Mouse (Mus musculus): ENCODE results near the gene Trmt1. TPM values are rescaled to one million over a fixed set of nuclear protein-coding genes. Genes with fewer than 3 reads are reported as not detected.
A peak's percentile ranks its signal among the peaks of the same experiment; 100 is the strongest.

Trmt1 gene
- polyA plus RNA-seq, 1 experiment from 2014 or later: 43.4 TPM

DNA sequence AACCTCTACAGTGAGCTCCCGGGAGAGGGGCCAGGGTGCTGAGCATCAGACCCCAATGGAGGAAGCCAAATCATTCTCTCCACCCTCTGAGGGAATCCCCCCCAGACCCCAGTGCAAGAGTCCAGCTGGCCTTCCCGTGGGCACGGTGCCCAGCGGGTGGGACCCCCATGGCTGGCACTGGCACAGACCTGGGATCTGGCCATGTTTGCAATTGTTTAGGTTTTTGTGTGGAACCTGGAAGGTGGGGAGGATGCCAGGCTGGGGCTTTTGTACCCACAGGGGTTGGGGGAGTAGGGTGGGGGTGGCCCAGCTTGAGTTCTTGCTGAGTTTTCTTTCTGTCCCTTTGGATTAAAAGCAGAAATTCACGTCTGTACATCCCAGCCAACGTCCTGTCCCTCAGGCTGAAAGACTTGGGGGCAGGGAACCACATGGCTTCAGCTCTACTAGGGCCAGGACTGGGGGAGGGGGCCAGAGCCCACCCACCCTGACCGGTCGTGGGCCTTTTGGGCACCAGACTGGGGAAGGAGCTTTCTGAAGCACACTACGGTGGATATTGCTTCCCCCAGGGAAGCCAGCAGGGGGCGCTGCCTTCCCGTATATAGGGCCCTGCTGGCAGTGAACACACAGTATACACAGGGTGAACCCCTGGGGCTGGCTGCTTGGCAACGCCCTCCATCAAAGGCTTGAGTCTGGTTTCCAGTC is 22.8 kb downstream of the Trmt1 start:
- no peak overlapping the region for H3K9ac ChIP-seq (replicated peaks; ENCODE audit: low read depth)
- peak; percentile 92 for DNase-seq (ENCODE audit: low spot score)
- H3K27me3 ChIP-seq (replicated peaks; ENCODE audit: insufficient read depth, low read length): no peaks in the 10 kb centered on the region
- peaks cover 34% of the 10 kb centered on the region for H3K4me1 ChIP-seq (ENCODE audit: insufficient read depth, low read depth, low read length)
- H3K36me3 ChIP-seq (ENCODE audit: insufficient read depth, low read length): no peaks in the 10 kb centered on the region
- ATAC-seq: peak; percentile 27
- H3K27ac ChIP-seq (ENCODE audit: low read length): 0 out of 2 replicates have a peak overlapping the region, but pooled peaks have one; percentile 88
- no peak overlapping the region for H3K4me3 ChIP-seq (ENCODE audit: low read depth, low read length)
- TF ChIP-seq CTCF (IDR thresholded peaks at IDR 0.05) (peak; percentile 98), EP300 (IDR thresholded peaks at IDR 0.05) (no peak)
- H3K4me2 ChIP-seq (replicated peaks; ENCODE audit: low read depth, low read length): no peak overlapping the region
- H3K9me3 ChIP-seq (ENCODE audit: low read length): no peaks in the 10 kb centered on the region
- 32% methylated on average over 12 of the region's 12 CpGs for WGBS

DNA sequence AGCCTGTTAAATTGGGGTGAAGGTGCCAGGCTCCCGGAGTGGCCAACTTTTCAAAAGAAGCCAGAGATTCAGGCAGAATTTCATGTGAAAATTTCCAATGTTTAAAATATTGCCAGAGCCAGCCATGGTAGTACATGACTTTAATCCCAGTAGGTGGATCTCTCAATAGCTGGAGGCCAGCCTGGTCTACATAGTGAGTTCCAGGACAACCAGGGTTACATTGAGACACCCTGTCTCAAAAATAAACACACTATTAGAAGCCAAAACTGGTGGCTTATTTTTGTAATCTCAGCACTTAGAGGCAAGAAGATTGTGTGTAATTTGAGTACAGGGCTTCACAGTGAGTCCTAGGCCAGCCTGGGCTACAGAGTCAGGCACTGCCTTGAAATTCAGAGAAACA is 23.8 kb downstream of the Trmt1 start:
- Histone ChIP-seq H3K9ac (replicated peaks; ENCODE audit: low read depth) (no peak overlapping the region), H3K4me1 (ENCODE audit: insufficient read depth, low read depth, low read length) (peaks cover 33% of the 10 kb centered on the region)

DNA sequence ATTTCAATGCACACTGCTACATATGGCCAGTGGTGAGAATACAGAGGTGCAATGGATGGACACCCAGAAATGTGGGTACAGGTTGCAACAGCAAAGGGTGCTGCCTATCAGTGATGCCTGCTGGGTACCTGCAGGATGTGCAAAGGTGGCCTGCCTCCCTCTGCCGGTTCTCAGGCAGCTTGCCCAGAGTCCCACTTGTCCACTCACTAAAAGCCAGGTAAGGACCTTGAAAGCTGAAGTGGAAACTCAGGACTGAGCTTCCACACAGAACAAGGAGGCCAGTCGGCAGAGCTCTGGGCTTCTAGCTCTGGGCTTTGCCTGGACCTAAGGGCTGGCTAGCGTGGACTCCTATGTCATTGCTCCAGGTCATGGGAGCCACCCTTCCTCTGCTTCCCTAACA is 25.2 kb downstream of the Trmt1 start:
- DNase-seq (ENCODE audit: low spot score): peak; percentile 61
- Histone ChIP-seq H3K27me3 (replicated peaks; ENCODE audit: insufficient read depth, low read length) (no peaks in the 10 kb centered on the region), H3K27ac (ENCODE audit: low read length) (peak overlapping the region; percentile 84), H3K36me3 (ENCODE audit: insufficient read depth, low read length) (no peaks in the 10 kb centered on the region), H3K4me2 (replicated peaks; ENCODE audit: low read depth, low read length) (no peak overlapping the region), H3K9me3 (ENCODE audit: low read length) (no peaks in the 10 kb centered on the region), H3K4me1 (ENCODE audit: insufficient read depth, low read depth, low read length) (peaks cover 27% of the 10 kb centered on the region), H3K9ac (replicated peaks; ENCODE audit: low read depth) (no peak overlapping the region), H3K4me3 (ENCODE audit: low read depth, low read length) (no peak overlapping the region)
- TF ChIP-seq CTCF (IDR thresholded peaks at IDR 0.05): peak; percentile 42
- TF ChIP-seq EP300 (IDR thresholded peaks at IDR 0.05): no peak
- no peak for ATAC-seq
- 46% methylated on average over 3 of the region's 3 CpGs for WGBS

More for the DNA sequence above, 23.8 kb downstream of the Trmt1 start:
- Histone ChIP-seq H3K4me2 (replicated peaks; ENCODE audit: low read depth, low read length) (no peak overlapping the region), H3K27me3 (replicated peaks; ENCODE audit: insufficient read depth, low read length) (no peaks in the 10 kb centered on the region), H3K27ac (ENCODE audit: low read length) (no peak overlapping the region), H3K36me3 (ENCODE audit: insufficient read depth, low read length) (no peaks in the 10 kb centered on the region), H3K4me3 (ENCODE audit: low read depth, low read length) (no peak overlapping the region), H3K9me3 (ENCODE audit: low read length) (no peaks in the 10 kb centered on the region)
- ATAC-seq: no peak
- WGBS: 96% methylated on average over 1 of the region's 1 CpGs
- no peak for DNase-seq (ENCODE audit: low spot score)
- no peak for TF ChIP-seq CTCF (IDR thresholded peaks at IDR 0.05)
- TF ChIP-seq EP300 (IDR thresholded peaks at IDR 0.05): no peak

DNA sequence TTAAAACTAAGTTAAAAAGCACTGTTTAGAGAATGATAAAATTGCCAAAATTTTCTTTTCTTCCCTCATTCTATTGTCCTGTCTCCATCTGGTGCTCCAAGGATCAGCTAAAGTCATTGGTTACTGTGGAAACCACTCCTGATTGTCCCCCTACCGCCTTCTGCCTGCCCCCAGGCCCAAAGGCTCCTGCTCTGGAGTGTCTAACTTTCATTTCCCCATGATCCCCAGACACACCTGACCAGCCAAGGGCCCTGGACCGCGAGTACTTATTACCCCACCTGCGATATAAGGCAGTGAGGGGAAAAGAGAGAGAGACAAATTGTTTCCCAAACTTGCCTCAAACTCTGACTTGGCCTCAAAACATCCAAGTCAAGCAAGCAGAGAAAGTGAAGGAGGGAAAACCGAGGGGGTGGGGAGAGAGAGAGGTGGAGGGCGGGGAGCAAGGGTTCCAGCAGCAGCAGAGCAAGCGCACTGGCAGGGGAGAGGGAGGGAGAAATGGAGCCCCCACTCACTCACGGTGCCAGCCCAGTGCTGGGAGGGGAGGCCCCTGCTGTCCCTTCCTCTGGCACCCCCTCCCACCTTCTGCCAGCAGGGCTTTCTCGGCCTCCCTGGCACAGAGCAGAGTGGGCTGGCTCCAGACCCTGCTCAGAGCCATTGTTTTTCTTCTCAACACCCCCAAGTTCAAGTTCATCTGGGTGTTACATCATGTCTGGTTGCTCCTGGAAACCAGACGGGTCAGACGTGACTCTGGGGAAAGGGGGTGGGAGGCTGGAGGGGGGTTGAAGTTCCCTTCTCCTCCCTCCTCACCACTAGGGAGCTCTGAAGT is 26.0 kb downstream of the Trmt1 start:
- H3K4me3 ChIP-seq (ENCODE audit: low read depth, low read length): no peak overlapping the region
- peak overlapping the region; percentile 19; the same call in 1 of the 2 replicates for H3K4me2 ChIP-seq (replicated peaks; ENCODE audit: low read depth, low read length)
- peak; percentile 94 for DNase-seq (ENCODE audit: low spot score)
- peaks cover 27% of the 10 kb centered on the region for H3K4me1 ChIP-seq (ENCODE audit: insufficient read depth, low read depth, low read length)
- H3K27me3 ChIP-seq (replicated peaks; ENCODE audit: insufficient read depth, low read length): no peaks in the 10 kb centered on the region
- no peaks in the 10 kb centered on the region for H3K9me3 ChIP-seq (ENCODE audit: low read length)
- 16% methylated on average over 8 of the region's 11 CpGs for WGBS
- no peaks in the 10 kb centered on the region for H3K36me3 ChIP-seq (ENCODE audit: insufficient read depth, low read length)
- no peak overlapping the region for H3K9ac ChIP-seq (replicated peaks; ENCODE audit: low read depth)
- ATAC-seq: peak; percentile 83
- peak overlapping the region; percentile 84 for H3K27ac ChIP-seq (ENCODE audit: low read length)
- no peak for TF ChIP-seq CTCF (IDR thresholded peaks at IDR 0.05)
- peak; percentile 38; the same call in 1 of the 2 replicates for TF ChIP-seq EP300 (IDR thresholded peaks at IDR 0.05)

DNA sequence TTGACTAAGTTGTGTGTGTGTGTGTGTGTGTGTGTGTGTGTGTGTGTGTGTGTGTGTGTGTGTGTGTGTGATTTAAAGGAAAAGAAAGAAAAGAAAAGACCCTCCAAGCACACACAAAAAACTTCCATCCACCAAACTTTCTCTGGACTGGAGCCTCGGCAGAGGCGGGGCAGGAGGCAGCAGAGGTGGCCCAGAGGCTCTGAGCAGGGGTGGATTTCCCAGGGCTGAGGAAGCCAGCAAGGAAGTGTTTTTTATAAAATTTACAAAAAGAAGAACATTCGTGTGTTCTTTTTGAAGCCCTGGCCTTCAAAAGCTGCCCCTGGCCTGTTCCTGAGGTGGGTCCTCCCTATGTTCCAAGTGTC is 26.6 kb downstream of the Trmt1 start:
- H3K4me2 ChIP-seq (replicated peaks; ENCODE audit: low read depth, low read length): no peak overlapping the region
- no peak overlapping the region for H3K9ac ChIP-seq (replicated peaks; ENCODE audit: low read depth)
- peak overlapping the region; percentile 84 for H3K27ac ChIP-seq (ENCODE audit: low read length)
- H3K4me1 ChIP-seq (ENCODE audit: insufficient read depth, low read depth, low read length): peaks cover 24% of the 10 kb centered on the region
- H3K36me3 ChIP-seq (ENCODE audit: insufficient read depth, low read length): 0 out of 2 replicates have a peak, but pooled peaks cover under 1% of the 10 kb centered on the region
- DNase-seq (ENCODE audit: low spot score) (no peak), ATAC-seq (peak; percentile 20)
- 6% methylated on average over 3 of the region's 3 CpGs for WGBS
- TF ChIP-seq CTCF (IDR thresholded peaks at IDR 0.05): peak; percentile 43
- no peak for TF ChIP-seq EP300 (IDR thresholded peaks at IDR 0.05)
- H3K9me3 ChIP-seq (ENCODE audit: low read length): no peaks in the 10 kb centered on the region
- no peaks in the 10 kb centered on the region for H3K27me3 ChIP-seq (replicated peaks; ENCODE audit: insufficient read depth, low read length)
- no peak overlapping the region for H3K4me3 ChIP-seq (ENCODE audit: low read depth, low read length)

DNA sequence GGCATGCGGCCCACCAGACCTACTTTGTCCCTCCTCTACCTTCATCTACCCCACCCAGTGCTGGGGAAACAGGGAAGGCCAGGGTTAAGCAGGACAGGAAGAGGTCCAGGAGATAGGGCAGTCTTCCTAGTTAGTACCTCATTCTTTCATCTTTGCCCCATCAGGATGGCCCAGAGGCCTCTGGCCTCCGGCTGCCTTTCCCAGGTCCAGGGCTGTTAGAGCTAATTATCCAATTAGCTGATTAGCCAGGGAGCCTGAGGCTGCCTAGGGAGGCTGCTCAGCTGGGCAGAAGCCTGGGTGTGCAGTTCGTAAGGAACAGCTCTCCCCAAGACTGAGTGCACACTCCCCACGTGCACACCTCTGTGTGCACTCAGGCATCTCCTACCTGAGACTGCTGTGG is 27.3 kb downstream of the Trmt1 start:
- no peaks in the 10 kb centered on the region for H3K27me3 ChIP-seq (replicated peaks; ENCODE audit: insufficient read depth, low read length)
- H3K4me2 ChIP-seq (replicated peaks; ENCODE audit: low read depth, low read length): no peak overlapping the region
- ATAC-seq (no peak), DNase-seq (ENCODE audit: low spot score) (no peak)
- no peak overlapping the region for H3K4me3 ChIP-seq (ENCODE audit: low read depth, low read length)
- 55% methylated on average over 4 of the region's 4 CpGs for WGBS
- 0 out of 2 replicates have a peak, but pooled peaks cover 3% of the 10 kb centered on the region for H3K36me3 ChIP-seq (ENCODE audit: insufficient read depth, low read length)
- H3K27ac ChIP-seq (ENCODE audit: low read length): peak overlapping the region; percentile 84
- no peaks in the 10 kb centered on the region for H3K9me3 ChIP-seq (ENCODE audit: low read length)
- TF ChIP-seq CTCF (IDR thresholded peaks at IDR 0.05): no peak
- TF ChIP-seq EP300 (IDR thresholded peaks at IDR 0.05): no peak
- H3K9ac ChIP-seq (replicated peaks; ENCODE audit: low read depth): no peak overlapping the region
- H3K4me1 ChIP-seq (ENCODE audit: insufficient read depth, low read depth, low read length): peaks cover 24% of the 10 kb centered on the region

All from lung, postnatal 0 days (tissue).